Mouse (Mus musculus): Measurements from ENCODE around the gene Fnip2. TPM values are rescaled to one million over a fixed set of nuclear protein-coding genes. Genes with fewer than 3 reads are reported as not detected.
A peak's percentile ranks its signal among the peaks of the same experiment; 100 is the strongest.

The Fnip2 gene
- polyA plus RNA-seq, 1 experiment from 2014 or later = 6.4 TPM

GRCm38 (mm10) chr3:79527521-79527920, 40.1 kb downstream of the Fnip2 start:
- no peak for TF ChIP-seq CTCF (IDR thresholded peaks at IDR 0.05; ENCODE audit: low read depth)
- H3K4me3 ChIP-seq (ENCODE audit: low read depth, low read length) = no peak overlapping the region
- no peak overlapping the region for H3K4me2 ChIP-seq
- no peaks in the 10 kb centered on the region for H3K9me3 ChIP-seq (ENCODE audit: low read depth, low read length)
- ATAC-seq (ENCODE audit: insufficient read depth) = no peak; the same call in 1 of the 2 replicates
- peaks cover 8% of the 10 kb centered on the region; the same call in 1 of the 2 replicates for H3K4me1 ChIP-seq (ENCODE audit: insufficient read depth)
- no peaks in the 10 kb centered on the region for H3K36me3 ChIP-seq (ENCODE audit: insufficient read depth)
- 76% methylated on average over 3 of the region's 3 CpGs for WGBS
- DNase-seq = no peak
- no peak overlapping the region for H3K27ac ChIP-seq (ENCODE audit: low read depth)
- no peaks in the 10 kb centered on the region for H3K27me3 ChIP-seq (ENCODE audit: insufficient read depth, low read length)
- no peak overlapping the region for H3K9ac ChIP-seq

DNA sequence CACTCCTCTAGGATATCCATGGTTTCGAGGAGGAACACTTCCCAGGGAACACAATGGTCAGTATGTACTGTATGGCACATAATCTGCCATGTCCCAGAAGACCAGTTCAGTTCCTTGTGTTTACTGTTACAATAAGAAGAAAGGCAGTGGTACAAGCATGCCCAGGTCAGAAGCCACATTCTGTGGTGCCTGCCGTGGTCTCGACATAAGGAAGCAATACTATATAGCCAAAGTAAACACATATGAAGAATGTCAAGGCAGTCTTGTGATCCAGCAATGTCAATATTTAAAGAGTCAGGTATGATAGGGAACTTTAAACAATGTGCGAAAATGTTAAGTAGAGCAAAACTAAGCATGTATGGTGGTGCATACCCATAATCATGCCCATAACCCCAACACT, 44.2 kb downstream of the Fnip2 start:
- no peak for TF ChIP-seq CTCF (IDR thresholded peaks at IDR 0.05; ENCODE audit: low read depth)
- ATAC-seq (ENCODE audit: insufficient read depth) (no peak), DNase-seq (no peak)
- Histone ChIP-seq H3K9ac (no peak overlapping the region), H3K4me1 (ENCODE audit: insufficient read depth) (peaks cover 13% of the 10 kb centered on the region), H3K36me3 (ENCODE audit: insufficient read depth) (no peaks in the 10 kb centered on the region), H3K27me3 (ENCODE audit: insufficient read depth, low read length) (no peaks in the 10 kb centered on the region), H3K4me2 (no peak overlapping the region), H3K27ac (ENCODE audit: low read depth) (no peak overlapping the region), H3K9me3 (ENCODE audit: low read depth, low read length) (no peaks in the 10 kb centered on the region), H3K4me3 (ENCODE audit: low read depth, low read length) (no peak overlapping the region)
- WGBS = 63% methylated on average over 4 of the region's 4 CpGs

GRCm38 (mm10) chr3:79519862-79520261, 47.7 kb downstream of the Fnip2 start:
- no peak for TF ChIP-seq CTCF (IDR thresholded peaks at IDR 0.05; ENCODE audit: low read depth)
- Histone ChIP-seq H3K27ac (ENCODE audit: low read depth) (no peak overlapping the region), H3K4me3 (ENCODE audit: low read depth, low read length) (no peak overlapping the region), H3K36me3 (ENCODE audit: insufficient read depth) (no peaks in the 10 kb centered on the region), H3K27me3 (ENCODE audit: insufficient read depth, low read length) (no peaks in the 10 kb centered on the region), H3K9me3 (ENCODE audit: low read depth, low read length) (no peaks in the 10 kb centered on the region), H3K9ac (no peak overlapping the region), H3K4me1 (ENCODE audit: insufficient read depth) (peaks cover 13% of the 10 kb centered on the region), H3K4me2 (no peak overlapping the region)
- DNase-seq (no peak), ATAC-seq (ENCODE audit: insufficient read depth) (no peak)
- 38% methylated on average over 9 of the region's 9 CpGs for WGBS

DNA sequence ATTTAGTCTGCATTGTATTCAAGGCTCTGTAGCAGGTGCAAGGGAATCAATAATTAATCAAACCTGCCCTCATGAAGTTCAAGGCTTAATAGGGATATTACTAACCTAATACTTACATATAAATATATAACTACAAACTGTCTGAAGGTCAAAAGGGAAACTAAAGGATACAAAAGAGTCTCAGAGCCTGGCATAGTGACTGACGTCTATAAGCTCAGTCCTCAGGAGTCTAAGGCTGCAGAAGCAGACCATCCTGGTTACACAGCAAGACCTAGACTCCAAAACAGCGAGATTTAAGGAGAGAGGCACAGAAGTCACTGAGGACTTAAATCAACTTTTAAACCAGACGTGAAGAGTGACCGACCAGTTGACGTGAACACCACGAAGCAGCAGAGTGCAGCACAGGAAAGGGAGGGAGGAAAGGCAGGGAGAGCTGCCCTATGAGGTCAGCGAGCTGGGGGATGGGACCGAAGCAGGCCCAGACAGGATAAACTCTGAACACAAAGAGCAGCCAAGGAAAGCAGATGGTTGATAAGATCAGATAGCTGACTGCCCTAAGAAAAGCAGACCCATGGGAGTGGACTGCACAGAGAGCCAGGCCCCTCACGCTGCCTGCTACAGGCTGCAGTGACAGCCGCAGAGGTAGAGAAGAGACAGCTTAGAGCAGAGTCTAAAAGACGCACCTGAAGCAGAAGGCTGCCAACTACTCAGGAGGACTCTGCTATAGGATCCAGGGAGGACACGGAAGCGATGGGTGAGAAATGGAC, 48.7 kb downstream of the Fnip2 start:
- peak; percentile 53 for DNase-seq
- WGBS = 21% methylated on average over 13 of the region's 13 CpGs
- peak overlapping the region; percentile 19; the same call in 1 of the 2 replicates for H3K4me2 ChIP-seq
- H3K9me3 ChIP-seq (ENCODE audit: low read depth, low read length) = no peaks in the 10 kb centered on the region
- TF ChIP-seq CTCF (IDR thresholded peaks at IDR 0.05; ENCODE audit: low read depth) = no peak
- H3K27ac ChIP-seq (ENCODE audit: low read depth) = no peak overlapping the region
- peak; percentile 74 for ATAC-seq (ENCODE audit: insufficient read depth)
- H3K4me1 ChIP-seq (ENCODE audit: insufficient read depth) = peaks cover 13% of the 10 kb centered on the region
- H3K36me3 ChIP-seq (ENCODE audit: insufficient read depth) = no peaks in the 10 kb centered on the region
- no peak overlapping the region; the same call in 1 of the 2 replicates for H3K9ac ChIP-seq
- H3K4me3 ChIP-seq (ENCODE audit: low read depth, low read length) = no peak overlapping the region
- no peaks in the 10 kb centered on the region for H3K27me3 ChIP-seq (ENCODE audit: insufficient read depth, low read length)

GRCm38 (mm10) chr3:79517884-79518591, 49.6 kb downstream of the Fnip2 start:
- H3K9ac ChIP-seq = no peak overlapping the region
- no peak for DNase-seq
- peaks cover 13% of the 10 kb centered on the region for H3K4me1 ChIP-seq (ENCODE audit: insufficient read depth)
- no peaks in the 10 kb centered on the region for H3K27me3 ChIP-seq (ENCODE audit: insufficient read depth, low read length)
- no peak for ATAC-seq (ENCODE audit: insufficient read depth)
- 64% methylated on average over 17 of the region's 17 CpGs for WGBS
- no peak for TF ChIP-seq CTCF (IDR thresholded peaks at IDR 0.05; ENCODE audit: low read depth)
- no peaks in the 10 kb centered on the region for H3K36me3 ChIP-seq (ENCODE audit: insufficient read depth)
- H3K4me2 ChIP-seq = no peak overlapping the region
- no peak overlapping the region for H3K27ac ChIP-seq (ENCODE audit: low read depth)
- no peaks in the 10 kb centered on the region for H3K9me3 ChIP-seq (ENCODE audit: low read depth, low read length)
- H3K4me3 ChIP-seq (ENCODE audit: low read depth, low read length) = no peak overlapping the region

DNA sequence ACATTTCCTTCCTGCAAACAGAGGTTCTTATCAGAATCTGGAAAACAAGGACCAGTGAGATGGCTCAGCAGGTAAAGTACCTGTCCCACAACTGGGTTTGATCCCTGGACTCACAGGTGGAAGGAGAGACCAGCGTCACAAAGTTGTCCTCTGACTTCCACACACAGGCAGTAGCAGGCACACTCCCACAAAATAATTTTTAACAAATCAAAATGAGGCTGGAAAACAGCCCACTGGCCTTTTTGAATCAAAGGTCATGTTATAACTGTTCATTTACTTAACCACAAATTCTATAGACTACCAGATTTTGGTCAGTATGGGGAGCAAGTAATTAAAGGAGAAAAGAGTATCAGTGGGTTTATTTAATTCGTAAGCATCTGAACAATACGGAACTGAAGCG, 50.6 kb downstream of the Fnip2 start:
- Histone ChIP-seq H3K4me3 (ENCODE audit: low read depth, low read length) (no peak overlapping the region), H3K36me3 (ENCODE audit: insufficient read depth) (no peaks in the 10 kb centered on the region), H3K27ac (ENCODE audit: low read depth) (no peak overlapping the region), H3K4me1 (ENCODE audit: insufficient read depth) (peaks cover 13% of the 10 kb centered on the region), H3K4me2 (no peak overlapping the region), H3K27me3 (ENCODE audit: insufficient read depth, low read length) (no peaks in the 10 kb centered on the region), H3K9ac (no peak overlapping the region), H3K9me3 (ENCODE audit: low read depth, low read length) (no peaks in the 10 kb centered on the region)
- DNase-seq (no peak), ATAC-seq (ENCODE audit: insufficient read depth) (no peak)
- no peak for TF ChIP-seq CTCF (IDR thresholded peaks at IDR 0.05; ENCODE audit: low read depth)
- WGBS = 90% methylated on average over 4 of the region's 4 CpGs
